Mouse (Mus musculus) layer of hippocampus, adult 9-10 months (tissue): Measurements from ENCODE around the gene Bok.

ENCODE experiments used
- DNase-seq: peaks from one replicate; pipeline ENCODE4 v3.0.0; 2022; ENCODE audit warnings: low spot score

Gene Bok

GRCm38 (mm10) chr1:93691106-93691505 is 5.6 kb downstream of the Bok start:
- DNase-seq, result no peak

DNA sequence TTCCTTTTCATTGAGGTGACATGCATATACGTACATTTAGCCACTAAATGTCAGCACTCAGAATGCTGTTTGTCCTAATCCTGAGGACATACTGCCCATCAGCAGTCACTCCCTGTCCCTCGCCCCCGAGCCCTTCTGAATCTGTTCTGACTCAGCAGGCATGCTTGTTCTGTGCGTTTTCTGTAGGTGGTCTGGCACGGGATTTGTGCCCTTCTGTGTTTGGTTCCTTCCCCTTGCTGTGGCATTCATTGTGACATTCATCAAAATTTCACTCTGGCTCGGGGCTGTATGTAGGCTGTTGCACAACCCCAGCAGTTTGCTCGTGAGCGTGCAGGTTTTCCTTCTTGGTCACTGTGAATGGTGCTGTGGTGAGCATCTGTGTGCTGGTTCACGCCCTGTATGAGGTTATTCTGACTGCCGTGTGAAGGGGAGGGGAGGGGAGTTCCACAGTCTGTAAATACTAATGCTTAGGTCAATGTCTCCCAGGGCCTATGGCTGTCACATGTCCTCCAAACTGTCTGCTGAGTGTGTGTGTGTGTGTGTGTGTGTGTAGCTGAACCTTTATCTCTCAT is 6.4 kb downstream of the Bok start:
- DNase-seq, result no peak

- no peak for DNase-seq
Measured at GRCm38 (mm10) chr1:93692773-93693172, 7.3 kb downstream of the Bok start.

DNA sequence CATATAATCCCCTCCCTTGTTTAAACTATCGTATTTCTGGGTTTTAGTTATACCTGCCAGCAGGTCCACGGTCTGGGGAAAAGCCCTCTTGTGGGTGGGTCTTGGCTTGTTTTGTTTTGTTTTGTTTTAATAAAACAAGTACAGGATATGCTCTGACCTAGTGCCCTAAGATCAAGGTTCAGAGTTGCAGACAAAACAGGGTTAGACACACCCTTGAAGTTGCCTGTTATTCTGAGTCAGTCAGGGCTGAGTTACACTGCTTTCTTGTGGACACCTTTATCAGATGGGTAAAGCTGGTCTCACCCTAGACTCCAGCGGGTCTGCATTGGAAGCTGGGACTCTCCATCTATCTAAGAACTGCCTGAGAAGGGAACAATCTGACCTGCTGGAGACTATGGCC is 8.0 kb downstream of the Bok start:
- no peak for DNase-seq

DNA sequence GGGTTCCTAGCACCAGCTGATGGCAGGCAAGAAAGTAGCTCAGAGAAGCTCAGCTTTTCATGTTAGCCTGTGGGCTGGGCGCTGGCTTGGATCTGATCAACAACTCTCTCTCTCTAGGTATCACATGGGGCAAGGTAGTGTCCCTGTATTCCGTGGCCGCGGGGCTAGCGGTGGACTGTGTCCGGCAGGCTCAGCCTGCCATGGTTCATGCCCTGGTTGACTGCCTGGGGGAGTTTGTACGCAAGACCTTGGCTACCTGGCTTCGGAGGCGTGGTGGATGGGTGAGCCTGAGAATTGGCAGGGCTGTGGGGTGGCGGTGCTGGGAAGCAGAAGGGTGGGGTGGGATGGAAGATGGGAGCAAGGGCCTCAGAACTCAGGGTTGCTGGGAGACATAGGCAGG is 8.5 kb downstream of the Bok start:
- DNase-seq, result no peak

- DNase-seq, result no peak
Measured at GRCm38 (mm10) chr1:93694966-93695365, 9.5 kb downstream of the Bok start.

DNA sequence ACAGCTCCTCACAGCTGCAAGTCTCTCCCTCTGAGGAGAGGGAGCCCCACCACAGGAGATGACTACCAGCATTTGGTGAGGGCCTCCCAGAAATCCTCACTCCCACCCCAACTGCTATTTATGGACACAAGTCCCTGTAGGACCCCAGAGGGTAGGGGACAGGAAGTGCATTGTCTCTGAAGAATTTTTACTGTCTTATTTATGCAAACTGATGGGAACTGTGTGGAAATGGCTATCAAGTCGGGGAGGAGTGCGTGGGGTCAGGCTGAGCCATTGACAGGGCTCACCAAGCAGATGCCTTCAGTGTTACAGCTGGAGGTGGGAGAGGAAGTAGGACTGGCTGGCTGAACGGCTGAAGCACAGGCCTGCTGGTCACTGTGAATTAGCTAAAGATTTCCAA is 11.9 kb downstream of the Bok start:
- no peak for DNase-seq

GRCm38 (mm10) chr1:93699159-93699558 is 13.7 kb downstream of the Bok start:
- DNase-seq, result no peak

DNA sequence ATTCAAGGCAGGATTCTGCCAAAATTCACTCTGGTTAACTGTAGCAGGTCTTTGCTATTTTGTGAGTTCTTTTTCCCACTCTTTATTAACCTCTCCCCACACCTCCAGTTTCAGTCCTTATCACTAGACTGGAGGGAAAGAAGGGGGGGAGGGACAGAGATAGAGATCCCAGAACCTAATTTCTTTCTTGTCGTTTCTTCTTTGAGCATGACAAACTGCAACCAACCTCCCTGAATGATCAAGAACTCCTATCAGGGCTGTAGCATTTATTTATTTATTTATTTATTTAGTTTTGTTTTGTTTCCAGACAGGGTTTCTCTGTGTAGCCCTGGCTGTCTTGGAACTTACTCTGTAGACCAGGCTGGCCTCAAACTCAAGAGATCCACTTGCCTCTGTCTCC is 16.6 kb downstream of the Bok start:
- DNase-seq, result no peak

DNA sequence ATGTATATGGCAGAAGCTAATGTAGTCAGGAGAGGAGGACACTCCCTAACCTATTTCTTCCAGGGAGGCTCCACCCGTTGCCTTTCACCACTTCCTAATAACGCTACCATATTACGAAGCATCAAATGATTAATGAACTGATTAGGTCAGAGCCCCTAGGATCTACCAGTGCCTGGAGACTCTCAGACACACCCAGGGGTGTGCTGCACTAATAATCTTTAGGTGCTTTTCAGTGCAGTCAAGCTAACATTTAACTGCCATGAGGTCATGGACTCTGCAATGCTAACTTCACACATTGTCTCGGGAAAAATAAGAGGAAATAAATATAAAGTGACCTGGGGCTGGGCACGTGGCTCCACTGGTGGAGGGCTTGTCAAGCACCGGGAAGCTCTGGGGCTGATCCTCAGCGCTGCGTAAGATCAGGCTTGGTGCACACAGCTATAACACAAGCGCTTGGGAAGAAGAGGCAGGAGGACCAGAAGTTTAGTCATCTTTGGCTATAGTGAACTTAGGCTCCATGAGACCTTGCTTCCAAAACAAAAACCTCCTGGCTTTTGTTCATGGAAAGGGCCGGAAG is 18.1 kb downstream of the Bok start:
- no peak for DNase-seq

GRCm38 (mm10) chr1:93704341-93704740 is 18.9 kb downstream of the Bok start:
- no peak for DNase-seq

GRCm38 (mm10) chr1:93705389-93705788 is 19.9 kb downstream of the Bok start:
- DNase-seq, result no peak

DNA sequence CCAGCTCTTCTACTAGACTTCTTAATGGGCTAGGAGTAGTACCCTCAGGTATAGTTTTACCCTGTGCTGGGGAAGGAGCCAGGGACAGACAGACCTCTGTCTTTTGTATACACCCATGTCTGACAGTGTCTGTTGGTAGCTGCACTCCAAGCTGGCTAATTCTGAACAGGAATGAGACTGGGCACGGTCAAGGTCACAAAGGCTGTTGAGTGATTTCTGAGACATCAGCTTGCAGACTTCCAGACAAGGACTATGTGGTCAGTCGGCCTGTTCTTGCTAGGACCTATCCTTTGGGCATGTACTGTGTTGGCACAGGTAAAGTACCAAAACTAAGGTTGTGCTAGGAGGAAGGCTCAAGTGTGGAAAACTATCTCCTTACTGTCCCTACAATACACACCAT is 30.7 kb downstream of the Bok start:
- no peak for DNase-seq

DNA sequence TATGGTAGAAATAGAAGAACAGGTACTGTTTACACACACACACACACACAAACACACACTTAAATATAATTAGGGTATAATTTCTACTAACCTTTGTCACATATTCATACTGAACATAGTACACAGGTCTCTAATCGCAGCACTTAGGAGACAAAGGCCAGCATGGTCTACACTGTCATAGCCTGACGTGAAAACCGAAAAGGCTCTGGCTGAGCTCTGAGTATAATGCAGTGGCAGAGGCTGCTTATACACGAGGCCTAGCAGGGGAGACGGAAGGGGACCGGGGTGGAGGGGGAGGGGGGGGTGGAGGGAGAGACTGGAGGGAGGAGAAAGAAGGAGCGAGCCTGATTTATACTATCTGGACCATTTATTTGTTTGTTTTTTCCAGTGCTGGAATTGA is 36.1 kb downstream of the Bok start:
- DNase-seq, result no peak

DNA sequence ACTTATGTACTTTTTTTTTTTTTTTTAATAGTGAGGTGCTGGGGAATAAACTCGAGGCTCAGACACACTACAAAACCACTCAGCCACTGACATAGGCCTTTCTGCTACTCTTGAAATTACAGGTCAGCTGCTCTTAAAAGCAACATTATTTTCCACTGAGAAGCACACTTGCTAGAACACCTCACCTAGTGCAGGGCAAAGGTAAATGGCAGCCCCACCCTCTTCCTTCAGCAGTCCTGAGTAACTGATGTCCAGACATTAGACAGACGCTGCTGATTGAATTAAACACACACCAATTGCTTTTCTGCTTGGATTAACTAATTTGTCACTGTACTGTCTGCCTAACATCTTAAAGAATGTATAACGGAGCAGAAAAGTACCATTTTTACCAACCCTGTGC is 39.2 kb downstream of the Bok start:
- DNase-seq, result no peak

DNA sequence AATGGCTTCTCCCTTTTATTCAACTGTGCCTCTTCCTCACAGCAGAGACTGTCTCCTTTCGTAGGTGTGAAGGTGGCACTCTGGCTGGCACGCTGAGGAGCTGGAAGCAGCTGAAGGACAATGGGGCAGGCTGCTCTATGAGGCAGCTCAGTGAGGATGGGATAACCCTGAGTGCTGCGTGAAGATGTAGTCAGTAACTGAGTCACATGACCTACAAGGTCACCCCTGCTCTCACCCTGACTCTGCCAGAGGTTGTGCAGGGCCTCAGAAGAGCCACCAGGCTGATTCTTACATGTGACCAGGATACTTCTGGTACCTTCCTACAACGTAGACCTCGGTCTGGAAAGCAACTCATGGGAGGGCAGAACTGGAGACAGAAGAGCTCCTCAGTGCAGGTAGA is 40.2 kb downstream of the Bok start:
- no peak for DNase-seq

DNA sequence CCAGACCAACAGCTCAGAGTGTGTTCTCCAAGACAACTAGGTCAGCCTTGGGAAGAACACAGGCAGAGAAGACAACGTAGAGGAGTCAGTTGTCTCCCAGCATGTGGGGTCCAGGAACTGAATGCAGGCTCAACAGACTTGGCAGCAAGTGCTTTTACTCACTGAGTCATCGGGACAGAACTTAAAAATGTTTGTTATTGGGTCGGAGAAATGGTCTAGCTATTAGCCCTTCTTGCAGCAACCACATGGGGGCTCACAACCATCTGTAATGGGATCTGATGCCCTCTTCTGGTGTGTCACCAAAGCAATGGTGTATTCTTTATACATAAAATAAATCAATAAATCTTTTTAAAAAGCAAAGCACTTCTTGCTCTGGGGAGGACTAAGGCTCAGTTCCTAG is 40.7 kb downstream of the Bok start:
- DNase-seq, result no peak

DNA sequence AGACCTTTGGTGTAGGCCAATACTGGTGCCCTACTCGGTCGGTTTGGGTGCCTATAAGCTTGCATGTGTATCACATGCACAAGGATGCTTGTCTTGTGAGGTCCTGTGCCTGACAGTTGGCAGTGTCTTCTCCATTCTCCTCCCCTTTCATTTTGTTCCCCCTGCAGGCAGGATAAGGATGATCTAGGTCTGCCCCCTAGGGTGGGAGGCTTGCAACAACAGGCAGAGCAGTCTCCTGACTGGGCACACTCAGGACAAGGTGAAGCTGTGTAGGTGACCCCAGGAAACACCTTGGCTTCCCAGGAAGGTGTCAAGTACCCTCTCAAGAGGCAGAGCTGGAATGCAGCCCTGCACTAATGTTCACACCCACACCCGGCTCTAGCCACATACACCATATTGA is 41.5 kb downstream of the Bok start:
- no peak for DNase-seq

DNA sequence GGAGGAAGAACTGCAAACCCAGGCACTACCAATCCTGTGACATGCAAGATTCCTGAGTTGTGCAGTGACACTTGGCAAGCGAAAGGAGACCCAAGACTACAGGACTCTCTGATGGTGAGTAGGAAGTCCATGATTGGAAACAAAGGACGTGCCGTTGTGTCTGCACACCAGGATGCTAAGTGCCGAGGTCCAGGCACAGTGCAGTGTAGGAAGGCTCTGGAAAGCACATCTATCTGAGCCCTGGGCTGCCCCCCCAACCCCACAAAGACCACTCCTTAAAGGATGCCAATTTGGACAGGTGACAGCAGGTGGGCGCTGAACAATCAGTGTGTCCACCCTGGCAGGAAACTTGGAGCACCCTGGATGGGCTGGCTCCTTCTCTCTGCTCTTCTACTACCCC is 45.6 kb downstream of the Bok start:
- DNase-seq, result no peak

DNA sequence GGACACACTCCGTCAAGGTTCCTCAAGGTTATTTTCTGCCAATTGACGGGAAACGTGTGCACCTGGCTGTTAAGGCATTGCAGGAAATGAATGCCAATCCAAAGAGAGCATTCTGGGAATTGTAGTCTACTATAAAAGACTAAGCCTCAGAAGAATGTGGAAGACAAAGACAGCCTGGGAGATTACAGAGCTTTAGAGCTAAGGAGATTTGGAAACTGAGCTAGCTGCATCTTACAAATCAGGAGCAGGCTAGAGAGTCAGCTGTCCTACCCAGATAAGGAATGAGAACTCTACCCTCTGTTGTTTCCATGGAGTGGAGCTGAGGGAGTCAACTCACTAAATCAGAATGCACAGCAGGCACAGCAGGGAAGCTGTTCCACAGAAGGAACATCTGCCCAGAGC is 46.4 kb downstream of the Bok start:
- no peak for DNase-seq

- no peak for DNase-seq
Measured at GRCm38 (mm10) chr1:93735859-93736258, 50.4 kb downstream of the Bok start.

DNA sequence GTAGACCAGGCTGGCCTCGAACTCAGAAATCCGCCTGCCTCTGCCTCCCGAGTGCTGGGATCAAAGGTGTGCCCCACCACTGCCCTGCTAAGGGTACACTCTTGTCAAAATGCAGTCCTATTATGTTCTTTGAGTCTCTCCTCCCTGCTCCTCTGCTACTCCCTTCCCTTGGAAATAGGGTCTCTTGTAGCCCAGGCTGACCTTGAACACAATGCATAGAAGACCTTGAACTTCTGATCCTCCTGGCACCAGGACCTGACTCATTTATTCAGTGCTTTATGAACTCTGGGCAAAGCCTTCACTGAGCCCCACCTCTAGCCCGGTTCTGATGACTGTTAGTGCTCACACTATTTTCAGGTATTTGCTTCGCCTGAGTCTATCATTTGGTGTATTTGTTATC is 52.3 kb downstream of the Bok start:
- DNase-seq, result no peak

DNA sequence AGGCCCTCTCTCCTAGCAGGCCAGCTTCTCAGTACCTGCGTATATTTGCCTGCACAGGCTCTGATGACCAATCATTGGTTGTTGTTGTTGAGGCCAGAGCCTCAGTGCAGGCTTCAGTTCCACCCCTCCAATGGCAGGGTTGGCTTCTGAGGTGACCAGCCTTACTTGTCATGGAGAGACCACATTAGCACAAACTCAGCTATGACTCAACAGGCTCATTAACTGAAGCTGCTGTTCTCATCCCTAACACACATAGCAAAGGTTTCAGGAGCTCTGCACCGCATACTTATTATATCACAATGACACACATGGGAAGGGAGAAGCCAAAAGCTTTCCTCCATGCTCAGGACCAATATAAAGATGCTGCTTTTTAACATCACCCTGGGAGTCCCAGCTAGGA is 55.2 kb downstream of the Bok start:
- DNase-seq, result no peak

DNA sequence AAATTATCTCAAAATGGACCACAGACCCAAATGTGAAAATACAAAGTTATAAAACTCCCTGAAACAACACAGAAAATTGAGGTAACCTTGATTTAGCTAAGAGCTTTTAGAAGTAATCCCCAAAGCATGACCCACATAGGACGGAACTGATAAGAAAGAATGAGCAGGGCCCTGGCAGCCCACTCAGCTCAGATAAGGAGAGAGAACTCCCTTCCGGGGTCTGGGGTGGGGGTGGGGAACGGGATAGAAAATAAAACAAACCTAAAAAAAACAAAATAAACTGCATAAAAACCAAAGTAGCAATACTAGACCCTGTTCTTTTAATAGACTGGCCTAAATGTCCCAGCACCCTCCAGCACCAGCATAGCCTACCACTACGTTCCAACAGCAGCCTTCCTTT is 56.5 kb downstream of the Bok start:
- no peak for DNase-seq

- DNase-seq, result no peak
Measured at GRCm38 (mm10) chr1:93742910-93743309, 57.5 kb downstream of the Bok start.
